Mouse (Mus musculus): ENCODE results near the gene Oat. TPM values are rescaled to one million over a fixed set of nuclear protein-coding genes. Genes with fewer than 3 reads are reported as not detected.

The Oat gene
- polyA plus RNA-seq, 1 experiment from 2014 or later, result 139 TPM

DNA sequence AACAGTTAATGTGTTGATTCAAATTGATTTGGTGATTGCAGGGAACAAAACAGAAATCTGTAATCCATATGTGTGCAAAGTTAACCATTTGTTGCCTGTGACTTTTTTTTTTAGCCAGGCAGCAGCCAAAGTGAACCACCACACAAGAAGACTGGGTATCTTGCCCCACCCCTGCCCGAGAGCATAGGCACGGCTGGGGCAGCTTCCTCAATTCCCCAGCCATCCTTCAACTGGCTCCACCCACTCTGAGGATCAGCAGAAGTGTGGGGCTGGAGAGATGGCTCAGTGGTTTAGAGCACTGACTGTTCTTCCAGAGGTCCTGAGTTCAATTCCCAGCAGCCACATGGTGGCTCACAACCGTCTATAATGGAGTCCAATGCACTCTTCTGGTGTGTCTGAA is 34.6 kb downstream of the Oat start:
- WGBS, result 71% methylated on average over 3 of the region's 3 CpGs
- ATAC-seq (replicated peaks; ENCODE audit: low FRiP score, low read depth), result no peak

DNA sequence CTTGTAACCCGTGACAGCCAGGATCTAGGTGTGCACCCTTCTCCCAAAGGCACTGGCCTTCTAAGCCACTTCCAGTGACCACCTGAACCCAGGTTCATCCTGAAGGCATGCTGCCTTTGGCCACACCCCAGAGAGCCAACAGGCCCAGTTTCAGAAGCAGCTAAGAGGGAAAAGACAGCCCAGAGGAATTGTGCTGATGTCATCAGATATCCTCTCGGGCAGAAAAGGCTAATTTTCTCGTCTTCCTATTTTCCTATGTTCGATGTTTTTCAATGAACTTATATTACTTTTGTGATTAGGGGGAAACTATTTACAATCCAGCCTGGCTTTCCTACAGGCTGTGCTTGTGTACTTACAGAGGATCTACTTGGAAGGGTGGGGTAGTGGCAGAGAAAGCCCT is 35.6 kb downstream of the Oat start:
- ATAC-seq (replicated peaks; ENCODE audit: low FRiP score, low read depth) (no peak), DNase-seq (ENCODE audit: low spot score) (no peak)
- Histone ChIP-seq H3K4me1 (replicated peaks; ENCODE audit: insufficient read depth, low read length) (no peaks in the 10 kb centered on the region), H3K4me3 (replicated peaks; ENCODE audit: low read depth, low read length) (no peak overlapping the region), H3K36me3 (ENCODE audit: insufficient read depth, low read length) (no peaks in the 10 kb centered on the region), H3K9me3 (replicated peaks; ENCODE audit: low read length) (no peaks in the 10 kb centered on the region), H3K27ac (no peak overlapping the region), H3K9ac (ENCODE audit: low read depth, low read length) (no peak overlapping the region), H3K27me3 (ENCODE audit: insufficient read depth, low read length) (no peaks in the 10 kb centered on the region), H3K4me2 (ENCODE audit: low read length) (no peak overlapping the region)
- WGBS, result 82% methylated on average over 4 of the region's 4 CpGs
- TF ChIP-seq CTCF (IDR thresholded peaks at IDR 0.05; ENCODE audit: low read depth), result no peak

More for the DNA sequence above, 34.6 kb downstream of the Oat start:
- Histone ChIP-seq H3K9me3 (replicated peaks; ENCODE audit: low read length) (no peaks in the 10 kb centered on the region), H3K36me3 (ENCODE audit: insufficient read depth, low read length) (no peaks in the 10 kb centered on the region), H3K27ac (no peak overlapping the region), H3K4me1 (replicated peaks; ENCODE audit: insufficient read depth, low read length) (no peaks in the 10 kb centered on the region), H3K4me3 (replicated peaks; ENCODE audit: low read depth, low read length) (no peak overlapping the region), H3K4me2 (ENCODE audit: low read length) (no peak overlapping the region), H3K27me3 (ENCODE audit: insufficient read depth, low read length) (no peaks in the 10 kb centered on the region), H3K9ac (ENCODE audit: low read depth, low read length) (no peak overlapping the region)
- no peak for DNase-seq (ENCODE audit: low spot score)
- no peak for TF ChIP-seq CTCF (IDR thresholded peaks at IDR 0.05; ENCODE audit: low read depth)

GRCm38 (mm10) chr7:132529206-132529605 is 47.0 kb downstream of the Oat start:
- H3K4me3 ChIP-seq (replicated peaks; ENCODE audit: low read depth, low read length), result no peak overlapping the region
- no peak for TF ChIP-seq CTCF (IDR thresholded peaks at IDR 0.05; ENCODE audit: low read depth)
- no peaks in the 10 kb centered on the region for H3K9me3 ChIP-seq (replicated peaks; ENCODE audit: low read length)
- no peaks in the 10 kb centered on the region for H3K4me1 ChIP-seq (replicated peaks; ENCODE audit: insufficient read depth, low read length)
- WGBS, result 58% methylated on average over 3 of the region's 3 CpGs
- H3K4me2 ChIP-seq (ENCODE audit: low read length), result no peak overlapping the region
- no peak overlapping the region for H3K9ac ChIP-seq (ENCODE audit: low read depth, low read length)
- H3K27me3 ChIP-seq (ENCODE audit: insufficient read depth, low read length), result no peaks in the 10 kb centered on the region
- no peaks in the 10 kb centered on the region for H3K36me3 ChIP-seq (ENCODE audit: insufficient read depth, low read length)
- H3K27ac ChIP-seq, result no peak overlapping the region
- DNase-seq (ENCODE audit: low spot score), result no peak
- no peak for ATAC-seq (replicated peaks; ENCODE audit: low FRiP score, low read depth)

- ATAC-seq (replicated peaks; ENCODE audit: low FRiP score, low read depth), result no peak
- H3K9me3 ChIP-seq (replicated peaks; ENCODE audit: low read length), result no peaks in the 10 kb centered on the region
- H3K36me3 ChIP-seq (ENCODE audit: insufficient read depth, low read length), result no peaks in the 10 kb centered on the region
- no peaks in the 10 kb centered on the region for H3K4me1 ChIP-seq (replicated peaks; ENCODE audit: insufficient read depth, low read length)
- DNase-seq (ENCODE audit: low spot score), result no peak
- no peak for TF ChIP-seq CTCF (IDR thresholded peaks at IDR 0.05; ENCODE audit: low read depth)
- no peak overlapping the region for H3K9ac ChIP-seq (ENCODE audit: low read depth, low read length)
- H3K4me3 ChIP-seq (replicated peaks; ENCODE audit: low read depth, low read length), result no peak overlapping the region
- 62% methylated on average over 7 of the region's 7 CpGs for WGBS
- H3K27me3 ChIP-seq (ENCODE audit: insufficient read depth, low read length), result no peaks in the 10 kb centered on the region
- no peak overlapping the region for H3K27ac ChIP-seq
- H3K4me2 ChIP-seq (ENCODE audit: low read length), result no peak overlapping the region
These were observed 62.7 kb downstream of the Oat start for GRCm38 (mm10) chr7:132513419-132513982.

DNA sequence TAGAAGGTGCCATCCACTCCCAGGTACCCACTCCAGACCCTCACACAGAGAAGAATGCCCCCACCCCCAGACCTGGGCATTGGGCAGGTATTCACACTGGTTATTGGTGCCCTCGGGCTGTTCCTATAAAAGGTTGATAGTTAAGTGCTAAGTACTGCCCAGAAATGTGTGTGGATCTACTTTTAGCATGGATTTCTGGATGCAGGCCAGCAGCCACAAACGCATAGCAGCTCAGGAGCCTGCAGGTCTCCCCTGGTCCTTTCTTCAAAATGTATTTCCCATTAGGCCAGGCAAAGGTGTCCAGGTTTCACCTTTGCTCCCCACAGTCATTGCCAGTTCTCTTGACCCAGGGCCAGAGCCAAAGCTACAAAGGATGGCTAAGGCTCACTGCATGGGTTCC is 67.1 kb downstream of the Oat start:
- WGBS, result 60% methylated on average over 2 of the region's 2 CpGs
- Histone ChIP-seq H3K36me3 (ENCODE audit: insufficient read depth, low read length) (no peaks in the 10 kb centered on the region), H3K9ac (ENCODE audit: low read depth, low read length) (no peak overlapping the region), H3K27ac (no peak overlapping the region), H3K27me3 (ENCODE audit: insufficient read depth, low read length) (no peaks in the 10 kb centered on the region), H3K4me3 (replicated peaks; ENCODE audit: low read depth, low read length) (no peak overlapping the region), H3K4me1 (replicated peaks; ENCODE audit: insufficient read depth, low read length) (no peaks in the 10 kb centered on the region; the same call in 1 of the 2 replicates), H3K4me2 (ENCODE audit: low read length) (no peak overlapping the region), H3K9me3 (replicated peaks; ENCODE audit: low read length) (no peaks in the 10 kb centered on the region)
- ATAC-seq (replicated peaks; ENCODE audit: low FRiP score, low read depth) (no peak), DNase-seq (ENCODE audit: low spot score) (no peak)
- no peak for TF ChIP-seq CTCF (IDR thresholded peaks at IDR 0.05; ENCODE audit: low read depth)

Other genes starting within 250 kb of the Oat start
- 0.05 and 0.07 TPM in 2 replicates for gene Nkx1-2, start 23.2 kb upstream of the Oat start, polyA plus RNA-seq (2015; fragmentation: Nextera tagmentation; extraction: Ambion mirVana)
- gene Lhpp, start 34.2 kb upstream of the Oat start, polyA plus RNA-seq (2015; fragmentation: Nextera tagmentation; extraction: Ambion mirVana), result 16.5 and 16.8 TPM in 2 replicates
- gene Fam53b, start 237.5 kb upstream of the Oat start, polyA plus RNA-seq (2015; fragmentation: Nextera tagmentation; extraction: Ambion mirVana), result 17.1 and 17.5 TPM in 2 replicates